Mouse (Mus musculus) liver, adult 2 months (tissue): Measurements from ENCODE around the gene Kifap3.

Experiments
- CTCF ChIP-seq: fragments of 200-500 bp; IDR thresholded peaks from 2 replicates; pipeline ENCODE4 v1.5.1; 2011; ENCODE audit warnings: low read depth, low read length, control low read depth
- POLR2A ChIP-seq: fragments of 200-500 bp; IDR thresholded peaks from 2 replicates; pipeline ENCODE4 v1.6.1; 2011; ENCODE audit warnings: low read length, control low read depth; ENCODE audit not compliant: insufficient read depth; ENCODE audit errors: extremely low read depth

DNA sequence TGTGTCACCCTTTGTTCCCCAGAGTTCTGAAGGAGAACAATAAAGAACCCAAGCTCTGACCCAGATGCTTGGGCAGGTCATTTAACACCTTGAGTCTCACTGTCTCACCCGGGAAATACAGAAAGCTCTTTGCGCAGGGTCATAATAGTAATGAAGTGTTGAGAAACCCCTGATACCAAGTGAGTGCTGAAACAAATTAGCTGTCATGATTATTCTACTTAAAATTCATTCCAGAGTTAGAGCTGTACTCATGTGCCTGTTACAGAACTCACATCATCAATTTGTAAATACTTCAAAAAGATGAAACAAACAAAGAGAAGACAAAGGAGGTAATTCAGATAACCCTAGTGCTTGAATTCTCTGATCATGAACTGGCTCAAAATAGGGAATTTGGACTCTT, 79.0 kb downstream of the Kifap3 start:
- TF ChIP-seq CTCF (no peak), POLR2A (no peak)
